Mouse (Mus musculus): ENCODE measurements at regions not wholly inside any gene's neighbourhood (a gene's known extent, or its start where the extent isn't known, plus 50 kb on each side); places are given as distances from the start of the nearest gene placed in this dataset.
A peak's percentile ranks its signal among the peaks of the same experiment; 100 is the strongest.

DNA sequence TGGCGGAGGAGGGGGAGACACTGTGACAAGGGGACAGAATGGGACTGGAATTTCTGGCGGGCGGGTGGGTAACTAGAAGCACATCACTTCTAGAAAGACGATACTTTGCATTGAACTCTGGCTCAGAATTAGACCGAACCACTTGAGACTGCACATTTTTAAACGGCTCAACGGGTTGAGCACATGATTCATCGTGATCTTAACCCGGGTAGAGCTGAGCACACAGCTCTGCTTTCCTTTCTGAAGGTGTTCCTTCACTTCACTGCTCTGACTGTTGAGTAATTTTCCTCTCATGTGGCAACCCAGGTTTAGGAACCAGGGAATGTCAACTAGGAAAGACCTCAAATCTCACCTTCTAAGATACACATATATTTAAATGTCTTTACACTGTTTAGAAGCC lies 180.9 kb downstream of the Zfp365 start:
- no peak for DNase-seq (ENCODE audit: low read depth, low spot score)

DNA sequence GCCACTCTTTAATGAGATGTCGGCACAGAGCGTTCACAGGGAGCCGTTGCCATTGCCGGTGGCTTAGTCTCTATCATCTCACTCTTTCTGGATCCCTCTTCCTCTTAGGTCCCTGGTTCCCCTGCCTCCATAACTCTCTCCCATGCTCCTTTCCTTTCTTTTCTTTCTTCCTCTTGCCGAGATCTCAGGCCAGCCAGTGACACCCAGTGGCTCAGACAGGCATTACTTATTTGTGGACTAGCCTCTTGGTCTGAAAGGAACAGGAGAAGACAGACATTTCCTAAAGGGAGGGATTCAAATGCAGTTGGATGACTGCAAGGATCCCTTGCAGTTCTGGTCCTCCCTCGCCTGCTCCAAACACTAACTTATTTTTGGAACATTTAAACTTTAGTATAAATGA lies 180.5 kb upstream of the Ado start:
- DNase-seq (ENCODE audit: low read depth, low spot score): peak; percentile 29

DNA sequence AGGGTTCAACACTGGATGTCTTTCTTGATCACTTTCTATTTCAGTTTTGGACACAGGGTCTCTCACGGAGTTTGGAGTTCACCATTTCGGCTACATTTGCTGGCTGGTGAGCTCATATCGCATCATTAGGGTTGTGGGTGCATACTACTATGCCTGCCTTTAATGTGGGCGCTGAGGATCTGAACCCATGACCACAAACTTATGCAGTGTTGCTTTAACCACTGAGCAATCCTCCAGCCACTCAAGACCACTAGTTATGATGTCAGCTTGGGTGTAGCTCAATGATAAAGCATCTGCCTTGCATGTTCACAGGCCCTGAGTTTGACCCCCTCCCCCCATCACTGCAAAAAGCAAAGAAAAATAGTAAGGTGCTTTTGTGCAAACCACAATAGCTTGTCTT lies 178.8 kb upstream of the Ado start:
- DNase-seq (ENCODE audit: low read depth, low spot score): no peak

DNA sequence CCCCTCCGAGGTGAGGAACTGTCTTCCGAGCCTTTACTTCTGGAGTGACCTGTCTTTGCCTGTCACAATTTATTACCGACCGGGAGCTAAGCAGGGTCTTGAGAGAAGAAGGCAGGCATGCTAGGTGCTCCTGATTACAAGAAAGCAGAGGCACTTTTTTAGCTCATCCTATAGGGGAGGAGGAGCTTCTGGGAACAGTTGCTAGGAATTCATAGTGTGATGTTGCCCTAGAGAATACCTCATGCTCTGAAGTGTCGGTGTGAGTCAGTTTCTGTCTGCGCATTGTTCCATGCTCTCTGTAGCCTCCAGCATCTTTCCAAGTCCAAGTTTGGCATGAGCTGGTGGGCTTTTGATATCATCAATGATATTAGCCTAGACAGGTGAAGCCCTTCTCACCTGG lies 178.0 kb upstream of the Ado start:
- no peak for DNase-seq (ENCODE audit: low read depth, low spot score)

DNA sequence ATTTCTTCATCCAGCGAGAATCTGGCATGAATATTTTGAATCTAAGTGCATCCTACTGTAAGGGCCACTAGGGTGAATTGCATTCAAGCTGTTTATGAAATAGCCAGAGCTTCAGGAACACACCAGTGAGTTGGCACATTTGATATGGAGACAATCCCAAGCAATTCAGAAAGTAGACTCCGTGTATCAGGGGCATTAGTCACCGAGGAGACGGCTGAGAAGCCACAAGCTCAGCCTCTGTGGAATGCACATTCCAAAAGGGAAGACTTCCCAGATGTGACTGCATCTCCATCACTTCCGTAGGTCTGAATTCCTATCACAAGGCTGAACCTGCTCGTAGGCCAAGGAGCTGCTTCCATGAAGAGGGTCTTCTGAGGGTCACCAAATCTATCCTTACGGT lies 177.6 kb upstream of the Ado start:
- no peak for DNase-seq (ENCODE audit: low read depth, low spot score)

DNA sequence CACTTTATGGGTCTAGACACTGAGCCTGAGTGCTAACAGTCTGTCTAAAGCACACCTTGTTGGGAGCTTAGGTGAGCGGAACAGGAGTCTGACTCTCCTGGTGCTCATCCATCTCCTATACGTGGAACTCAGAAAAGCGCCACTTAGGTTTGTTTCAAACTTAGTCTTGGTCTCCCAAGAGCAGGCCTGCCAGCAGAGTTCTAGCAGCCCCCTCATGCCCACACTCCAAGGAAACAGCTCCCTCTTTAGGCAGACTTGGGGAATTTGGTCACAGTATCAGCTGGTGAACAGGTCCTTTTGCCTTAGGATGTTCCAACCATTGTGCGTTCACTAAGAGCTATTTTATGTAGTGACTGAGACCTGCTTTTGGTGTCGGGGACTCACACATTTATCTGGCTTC lies 173.0 kb upstream of the Ado start:
- peak; percentile 17 for DNase-seq (ENCODE audit: low read depth, low spot score)

DNA sequence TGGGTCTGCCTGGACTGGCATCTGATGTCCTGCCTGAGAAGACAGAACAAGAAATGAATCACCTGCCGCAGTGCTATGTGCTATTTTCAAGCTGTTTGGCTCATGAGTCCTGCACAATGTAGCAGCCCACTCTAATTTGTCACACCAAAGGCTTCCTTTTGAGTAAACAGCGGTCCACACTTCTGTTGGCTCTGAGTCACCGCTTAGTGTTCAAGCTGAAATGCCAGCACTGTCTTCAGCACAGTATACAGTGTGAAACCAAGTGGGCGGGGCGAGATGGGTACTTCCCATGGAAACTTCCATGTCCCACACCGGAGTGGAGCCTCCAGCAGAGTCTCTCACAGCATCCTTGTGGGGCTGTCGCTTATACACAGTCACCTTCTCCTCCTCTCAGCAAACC lies 168.8 kb upstream of the Ado start:
- no peak for DNase-seq (ENCODE audit: low read depth, low spot score)

DNA sequence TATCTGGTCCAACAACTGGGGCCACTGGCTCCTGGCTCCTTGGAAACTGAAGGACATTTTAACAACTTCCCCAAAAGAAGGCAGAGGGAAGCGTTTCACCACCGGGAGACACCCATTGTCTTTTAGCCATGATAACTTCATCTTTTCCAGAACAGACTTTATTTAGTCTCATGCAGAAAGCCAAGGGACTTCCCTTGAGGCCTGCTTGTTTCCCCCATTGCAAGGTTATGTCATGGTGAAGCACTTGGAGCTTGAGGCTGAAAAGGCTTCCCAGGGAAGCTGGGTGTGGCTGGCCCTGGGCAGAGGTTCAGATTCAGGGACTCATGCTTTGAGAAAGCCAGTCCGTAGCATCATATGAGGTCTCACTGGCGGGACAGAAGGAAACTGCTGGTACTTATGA lies 166.3 kb upstream of the Ado start:
- no peak for DNase-seq (ENCODE audit: low read depth, low spot score)

DNA sequence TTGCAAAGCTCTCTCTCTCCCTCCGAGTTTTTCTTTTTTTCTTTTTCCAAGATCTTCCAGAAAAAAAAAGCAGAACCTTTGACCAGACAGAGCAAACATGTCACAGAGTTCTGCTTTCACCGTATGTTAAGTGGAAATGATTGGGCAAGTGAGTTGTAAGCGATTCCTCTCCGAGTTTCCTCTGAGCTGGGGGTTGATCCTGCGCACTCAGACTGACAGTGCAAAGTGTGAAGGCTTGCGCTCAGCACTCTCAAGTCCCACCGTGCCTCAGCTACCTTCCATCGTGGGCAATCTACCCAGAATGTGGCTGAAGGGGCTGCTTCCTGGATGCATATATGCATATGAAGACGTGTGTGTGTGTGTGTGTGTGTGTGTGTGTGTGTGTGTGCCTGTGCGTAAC lies 164.3 kb upstream of the Ado start:
- no peak for DNase-seq (ENCODE audit: low read depth, low spot score)

DNA sequence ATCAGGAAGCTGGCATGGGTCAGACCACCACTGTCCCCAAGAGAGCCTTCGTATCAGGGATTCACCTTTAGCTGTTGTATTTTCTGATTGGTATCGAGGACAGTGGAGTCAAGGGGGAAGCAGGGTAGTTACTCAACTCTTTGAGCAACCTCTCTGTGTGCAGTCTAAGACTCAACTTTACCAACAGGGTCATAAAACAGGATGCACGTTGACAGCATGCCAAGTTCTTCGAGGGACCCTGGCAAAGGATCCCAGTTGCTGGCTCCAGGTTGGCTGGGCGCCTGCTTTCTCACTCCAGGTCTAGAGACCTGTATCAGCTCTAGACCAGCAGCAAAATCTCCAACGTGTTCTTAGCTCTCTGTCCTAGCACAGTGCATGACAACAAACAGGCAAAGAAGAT lies 163.9 kb upstream of the Ado start:
- no peak for DNase-seq (ENCODE audit: low read depth, low spot score)

DNA sequence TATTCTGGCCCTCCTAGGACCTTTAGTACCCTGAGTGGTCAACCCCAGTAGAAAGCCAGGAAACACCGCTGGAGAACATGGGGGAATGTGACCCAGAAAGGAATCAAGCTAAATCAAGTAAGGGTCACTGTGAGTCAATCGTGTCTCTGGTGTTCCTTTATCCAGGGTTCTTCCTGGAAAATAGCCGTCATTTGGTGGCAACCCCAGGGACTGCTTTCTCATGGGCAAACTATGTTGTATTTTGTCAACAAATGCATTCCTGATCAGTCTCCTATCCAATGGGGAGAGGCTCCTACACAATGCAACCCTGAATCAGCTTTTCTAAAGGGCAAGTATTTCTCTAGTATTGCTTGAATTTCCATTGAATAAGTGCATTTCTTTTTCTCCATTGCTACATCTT lies 163.2 kb upstream of the Ado start:
- DNase-seq (ENCODE audit: low read depth, low spot score): no peak

DNA sequence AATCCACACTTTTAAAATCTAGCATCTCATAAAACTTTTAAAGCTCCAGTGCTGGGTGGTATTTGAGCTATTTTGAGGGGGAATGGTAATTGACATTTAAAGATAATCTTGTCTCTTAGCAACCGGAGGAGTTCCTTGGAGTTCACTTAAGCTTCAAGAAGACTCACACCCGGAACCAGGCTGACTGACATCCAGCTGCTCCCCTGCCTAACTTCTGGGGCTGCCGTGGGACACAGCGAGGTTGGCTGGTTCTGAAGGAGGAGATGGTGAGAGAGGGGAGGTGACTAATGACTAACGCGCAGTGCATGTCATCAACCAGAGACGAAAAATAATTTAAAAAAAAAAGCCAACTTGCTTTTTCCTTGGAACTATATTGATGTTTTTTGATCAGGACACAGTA lies 157.7 kb upstream of the Ado start:
- DNase-seq (ENCODE audit: low read depth, low spot score): no peak

DNA sequence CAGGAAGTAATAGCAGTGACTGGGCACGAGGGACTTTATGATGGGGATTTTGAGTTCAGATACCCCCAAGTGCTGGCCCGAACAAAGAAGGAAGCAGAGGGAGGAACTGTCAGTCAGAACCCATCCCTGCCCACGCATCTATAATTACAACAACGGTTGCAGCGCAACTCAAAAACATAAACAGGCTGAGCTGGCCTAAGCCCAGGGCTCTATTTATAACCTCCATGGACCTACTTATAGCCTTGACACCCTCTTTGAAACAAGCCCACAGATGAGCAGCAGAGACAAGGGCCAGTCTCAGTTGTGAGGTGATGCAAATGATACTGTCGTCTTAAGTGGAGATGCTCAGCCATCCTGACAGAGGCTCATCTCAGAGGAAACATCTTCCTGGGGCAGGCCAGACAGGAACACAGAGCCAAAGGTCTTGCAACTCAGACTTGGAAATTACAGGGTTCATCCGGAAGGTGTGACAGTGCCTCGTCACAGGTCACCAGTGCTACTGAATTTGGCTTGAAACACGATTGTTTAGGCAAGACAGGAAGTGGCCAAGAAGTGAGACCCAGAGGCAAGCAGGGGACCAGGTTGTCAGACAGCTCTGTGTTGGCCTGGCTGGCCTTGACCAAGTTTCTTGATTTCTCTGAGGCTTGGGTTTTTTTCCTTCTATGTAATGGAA lies 154.2 kb upstream of the Ado start:
- peak; percentile 66 for DNase-seq (ENCODE audit: low read depth, low spot score)

DNA sequence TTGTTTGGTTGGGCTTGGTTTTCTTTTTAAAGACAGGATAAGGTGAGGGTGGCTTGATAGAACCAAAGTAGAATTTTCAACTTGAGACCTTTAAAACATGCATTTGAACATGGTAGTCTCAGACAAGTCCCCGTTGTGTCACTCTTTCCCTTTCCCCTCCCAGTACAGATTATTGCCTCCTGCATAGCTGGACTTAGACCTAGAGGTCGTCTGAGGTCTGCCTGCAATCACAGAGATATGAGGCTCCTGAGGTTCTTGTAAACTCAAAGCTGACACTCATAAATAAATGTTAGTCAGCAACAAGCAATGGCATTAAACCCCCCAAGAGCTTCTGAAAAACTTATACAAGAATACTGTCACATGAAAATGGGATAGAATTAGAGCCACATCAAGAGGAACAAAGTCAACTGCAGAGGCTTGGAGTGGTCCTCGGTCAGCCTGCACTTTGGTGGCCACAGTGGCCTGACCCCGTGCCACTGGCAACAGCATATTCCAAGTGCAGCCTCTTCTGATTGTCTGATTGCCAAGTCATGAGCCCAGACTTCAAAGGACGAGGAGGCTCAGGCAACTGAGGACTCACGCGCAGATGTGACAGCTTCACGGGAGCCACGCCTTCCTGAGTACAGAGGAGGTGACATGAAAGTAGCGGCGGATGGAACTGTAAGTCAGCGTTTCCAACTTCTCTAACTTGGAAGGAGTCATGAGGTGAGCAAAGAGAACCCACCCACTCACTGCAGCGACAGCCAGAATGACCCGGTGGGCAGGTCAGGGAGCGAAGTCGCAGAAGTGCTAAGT lies 148.8 kb upstream of the Ado start:
- DNase-seq (ENCODE audit: low read depth, low spot score): no peak

DNA sequence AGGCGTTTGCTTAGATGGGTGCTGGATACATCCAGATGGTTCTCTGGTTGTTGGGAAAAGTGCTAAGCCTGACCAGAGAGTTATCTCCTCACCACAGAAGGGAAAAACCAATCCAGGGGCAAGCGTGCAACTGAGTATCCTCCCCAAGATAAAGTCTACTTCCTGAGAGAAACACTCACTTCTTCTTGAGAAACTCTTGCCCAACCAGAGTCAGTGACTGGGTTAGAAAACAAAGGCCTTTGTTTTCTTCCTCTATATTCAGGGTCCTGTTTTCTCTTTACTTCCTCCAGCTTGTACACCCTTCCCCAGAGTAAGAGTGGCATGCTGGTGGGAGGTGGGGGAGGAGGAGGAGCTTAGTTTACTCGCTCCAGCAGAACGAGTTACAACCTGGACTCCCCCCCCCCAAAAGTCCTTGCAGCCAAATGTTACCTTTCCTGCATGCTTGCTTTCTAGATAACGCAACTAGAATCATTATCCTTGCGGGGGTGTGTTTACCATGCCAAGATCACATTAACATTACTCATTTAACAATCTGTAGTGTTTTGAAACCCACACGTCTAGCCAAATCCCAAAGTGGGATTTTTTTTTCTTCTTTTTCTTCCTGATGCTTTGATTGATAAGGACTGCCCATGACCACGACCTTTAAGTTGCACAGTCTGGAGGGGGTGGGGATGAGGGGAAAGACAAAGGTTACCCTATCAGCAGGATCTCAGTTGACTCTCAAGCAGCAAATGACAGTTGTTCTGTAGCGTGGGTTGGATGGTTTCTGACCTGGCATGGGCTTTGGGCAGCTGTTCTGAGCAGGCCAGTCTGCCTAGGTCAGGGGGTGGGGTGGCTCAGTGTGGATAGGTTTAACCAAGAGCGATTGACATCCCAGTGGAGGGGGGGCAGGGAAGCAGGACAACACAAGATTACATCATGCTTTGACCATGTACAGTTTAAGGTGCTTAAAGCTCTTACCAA lies 147.4 kb upstream of the Ado start:
- no peak for DNase-seq (ENCODE audit: low read depth, low spot score)

DNA sequence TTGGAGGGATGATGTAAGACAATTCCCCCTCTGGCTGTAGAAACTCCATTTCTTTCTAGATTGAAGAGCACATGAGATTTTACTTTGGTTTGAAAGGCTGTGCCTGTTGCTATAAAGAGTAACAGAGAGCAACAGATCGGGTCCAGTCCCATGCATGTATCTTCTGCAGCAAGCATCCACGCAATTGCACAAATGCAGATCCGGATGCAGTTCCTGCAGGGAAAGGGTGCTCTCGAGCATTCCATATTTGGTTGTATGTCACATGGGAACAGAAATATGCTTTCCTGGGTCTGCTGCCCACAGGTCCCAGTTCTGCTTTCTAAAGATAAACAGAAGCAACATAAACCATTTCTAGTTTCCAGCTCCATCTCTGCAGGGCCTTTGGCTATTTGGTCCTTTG lies 146.0 kb upstream of the Ado start:
- no peak for DNase-seq (ENCODE audit: low read depth, low spot score)

DNA sequence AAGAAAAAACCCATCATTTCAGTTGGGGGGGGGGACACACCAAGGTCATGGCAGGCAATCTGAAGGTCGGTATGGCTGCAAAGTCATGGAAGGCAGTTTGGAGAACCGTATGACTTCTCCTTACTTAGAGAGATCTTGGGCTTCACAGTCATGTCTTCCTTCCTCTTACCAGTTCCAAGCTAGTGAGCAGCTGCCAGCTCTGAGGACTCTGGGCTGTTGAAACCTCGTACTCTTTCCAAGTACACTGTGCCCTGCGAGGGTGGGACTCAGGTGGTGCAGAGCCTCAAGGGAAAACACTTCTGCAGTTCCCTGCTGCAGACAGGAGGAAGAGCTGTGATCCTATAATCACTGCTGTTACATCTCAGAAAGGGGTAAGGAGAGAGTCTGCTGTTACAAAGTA lies 144.8 kb upstream of the Ado start:
- DNase-seq (ENCODE audit: low read depth, low spot score): no peak

DNA sequence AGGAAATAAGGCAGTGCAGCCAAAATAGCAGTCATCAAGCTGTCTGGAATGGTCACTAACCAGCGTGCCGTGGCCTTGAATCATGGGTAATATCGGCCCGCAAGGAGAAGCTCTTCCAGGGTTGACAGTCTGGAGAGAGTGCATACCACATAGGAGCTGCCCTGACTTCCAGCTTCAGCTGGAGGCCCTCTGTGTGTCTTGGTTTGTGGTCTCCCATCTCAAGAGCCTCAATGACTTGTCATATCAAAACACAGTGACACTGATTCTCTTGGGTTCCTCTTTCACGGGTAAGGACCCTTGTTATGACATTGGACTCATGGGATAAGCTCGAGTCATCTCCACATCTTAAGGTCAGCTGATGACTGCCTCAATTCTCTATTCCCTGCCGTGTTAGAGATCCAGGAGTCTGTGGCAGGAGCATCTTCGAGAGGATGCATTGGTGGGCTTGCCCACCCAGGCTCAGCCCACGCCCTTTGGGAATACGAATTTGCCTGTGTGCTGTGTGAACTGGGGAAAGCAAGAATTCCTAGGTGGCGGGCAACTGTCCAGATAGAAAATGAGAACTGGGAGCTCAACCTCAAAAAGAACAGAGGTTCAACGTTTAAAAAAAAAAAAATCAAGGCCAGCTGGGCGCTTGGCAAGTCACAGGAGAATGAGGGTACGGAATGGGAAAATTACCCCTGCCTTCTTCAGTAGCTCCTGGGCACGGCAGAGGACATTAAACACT lies 141.4 kb upstream of the Ado start:
- no peak for DNase-seq (ENCODE audit: low read depth, low spot score)

DNA sequence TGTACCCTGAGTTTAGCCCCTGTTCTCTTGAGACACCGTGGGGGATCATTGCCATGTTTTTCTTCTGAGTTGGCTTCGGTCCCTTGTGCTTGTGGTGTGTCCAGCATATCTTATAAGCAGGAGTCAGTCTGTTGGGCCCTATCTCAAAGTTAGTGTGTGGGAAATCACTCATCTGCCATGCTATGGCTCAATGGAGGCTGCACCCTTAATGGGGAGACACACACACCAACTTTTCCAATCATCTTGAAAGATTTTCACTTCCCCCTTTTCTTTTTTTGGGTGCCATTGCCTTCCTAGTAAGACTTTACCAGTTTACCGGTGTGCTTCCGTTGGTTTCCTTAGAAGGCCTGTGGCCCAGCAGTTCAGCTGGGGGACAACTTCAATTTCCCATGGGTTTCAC lies 130.6 kb upstream of the Ado start:
- DNase-seq (ENCODE audit: low read depth, low spot score): no peak

DNA sequence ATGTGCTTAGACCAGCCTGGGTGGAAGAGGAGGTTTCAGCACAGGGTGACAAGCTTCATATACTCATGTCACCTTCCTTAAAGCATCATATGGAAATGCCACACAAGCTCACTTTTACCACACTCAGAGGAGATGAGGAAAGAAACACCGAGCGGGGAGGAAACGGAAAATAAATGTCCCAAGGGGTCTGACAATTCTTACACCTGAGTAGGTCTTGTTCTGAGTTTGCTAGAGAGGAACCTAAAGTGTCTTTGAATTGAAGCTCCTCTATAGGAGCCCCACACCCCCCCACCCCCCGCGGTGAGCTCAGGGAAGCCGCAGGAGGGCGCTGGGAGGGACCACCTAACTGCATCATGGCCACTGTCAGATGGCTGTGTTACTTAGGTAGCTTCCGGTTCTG lies 124.7 kb upstream of the Ado start:
- no peak for DNase-seq (ENCODE audit: low read depth, low spot score)

DNA sequence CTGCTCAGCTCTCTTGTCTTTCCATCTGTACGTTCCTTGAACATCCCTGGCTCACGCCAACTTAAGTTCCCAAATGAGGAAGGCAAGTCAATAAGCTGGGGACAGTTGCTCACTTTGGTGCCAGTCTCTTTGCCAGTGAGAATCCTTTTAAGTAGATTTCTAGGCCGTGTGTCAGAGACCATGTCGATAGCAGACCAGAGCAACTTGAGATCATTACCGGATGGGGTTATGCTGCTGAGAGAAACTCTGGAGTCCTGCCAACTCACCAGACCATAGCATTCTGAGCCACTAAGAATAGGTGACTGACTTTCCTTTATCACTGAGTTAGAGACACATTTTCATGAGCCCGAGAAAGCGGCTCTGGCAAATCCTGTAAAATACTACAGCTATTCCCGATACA lies 123.5 kb upstream of the Ado start:
- DNase-seq (ENCODE audit: low read depth, low spot score): peak; percentile 46

DNA sequence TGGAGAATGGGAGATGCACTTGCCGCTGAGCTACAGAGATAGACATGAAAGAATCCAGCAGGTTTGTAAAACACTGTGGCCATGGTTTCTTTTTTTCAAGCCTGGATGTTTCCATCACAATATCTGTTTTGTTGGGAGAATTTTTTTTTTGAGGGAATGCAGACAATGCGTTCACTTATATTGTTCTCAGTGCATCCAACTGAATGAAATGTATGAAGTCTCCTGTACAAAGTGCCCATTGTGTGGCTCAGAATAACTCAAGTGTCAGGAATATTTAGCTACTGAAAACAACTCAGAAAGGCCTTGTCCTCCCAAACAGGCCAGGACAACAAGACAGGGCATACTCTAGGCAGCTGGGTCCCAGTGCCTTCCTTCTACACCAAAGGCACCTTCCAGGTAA lies 120.3 kb upstream of the Ado start:
- DNase-seq (ENCODE audit: low read depth, low spot score): no peak
